Mouse (Mus musculus): ENCODE results near the gene Gm20683.
"Not testable (repeated sequence)": the region's sequence is repeated elsewhere in the genome, so short reads cannot be mapped to it uniquely, and the experiment has no call there.

The Gm20683 gene

DNA sequence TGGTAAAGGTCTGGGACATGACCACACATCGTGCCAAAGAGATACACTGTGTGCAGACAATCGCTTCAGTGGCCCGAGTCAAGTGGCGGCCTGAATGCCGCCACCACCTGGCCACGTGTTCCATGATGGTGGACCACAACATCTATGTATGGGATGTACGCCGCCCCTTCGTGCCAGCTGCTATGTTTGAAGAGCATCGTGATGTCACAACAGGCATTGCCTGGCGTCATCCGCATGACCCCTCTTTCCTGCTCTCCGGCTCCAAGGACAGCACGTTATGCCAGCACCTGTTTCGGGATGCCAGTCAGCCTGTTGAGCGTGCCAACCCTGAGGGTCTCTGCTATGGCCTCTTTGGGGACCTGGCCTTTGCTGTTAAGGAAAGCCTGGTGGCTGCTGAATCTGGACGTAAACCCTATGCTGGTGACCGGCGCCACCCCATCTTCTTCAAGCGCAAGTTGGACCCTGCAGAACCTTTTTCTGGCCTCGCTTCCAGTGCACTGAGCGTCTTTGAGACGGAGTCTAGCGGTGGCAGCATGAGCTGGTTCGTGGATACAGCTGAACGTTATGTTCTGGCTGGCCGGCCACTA is 15.5 kb downstream of the Gm20683 start:
- no peak for DNase-seq

DNA sequence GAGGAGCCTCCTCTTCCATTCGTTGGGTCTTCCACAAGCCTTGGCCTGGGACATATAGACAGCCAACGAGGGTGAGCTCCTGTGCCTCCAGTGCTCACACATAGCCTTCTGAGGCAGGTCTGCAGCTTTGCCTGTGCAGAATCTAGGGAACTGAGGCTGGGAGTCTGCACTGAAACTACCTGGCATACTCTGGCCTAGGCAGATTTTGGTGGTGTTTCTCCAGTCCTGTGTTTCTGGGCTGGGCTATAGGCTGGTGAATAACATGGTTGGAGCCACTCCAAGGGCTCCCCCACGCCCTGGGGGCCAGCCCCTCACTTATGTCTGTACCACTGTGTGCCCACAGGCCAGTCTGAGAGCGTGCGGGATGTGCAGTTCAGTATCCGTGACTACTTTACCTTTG is 16.3 kb downstream of the Gm20683 start:
- DNase-seq: no peak

DNA sequence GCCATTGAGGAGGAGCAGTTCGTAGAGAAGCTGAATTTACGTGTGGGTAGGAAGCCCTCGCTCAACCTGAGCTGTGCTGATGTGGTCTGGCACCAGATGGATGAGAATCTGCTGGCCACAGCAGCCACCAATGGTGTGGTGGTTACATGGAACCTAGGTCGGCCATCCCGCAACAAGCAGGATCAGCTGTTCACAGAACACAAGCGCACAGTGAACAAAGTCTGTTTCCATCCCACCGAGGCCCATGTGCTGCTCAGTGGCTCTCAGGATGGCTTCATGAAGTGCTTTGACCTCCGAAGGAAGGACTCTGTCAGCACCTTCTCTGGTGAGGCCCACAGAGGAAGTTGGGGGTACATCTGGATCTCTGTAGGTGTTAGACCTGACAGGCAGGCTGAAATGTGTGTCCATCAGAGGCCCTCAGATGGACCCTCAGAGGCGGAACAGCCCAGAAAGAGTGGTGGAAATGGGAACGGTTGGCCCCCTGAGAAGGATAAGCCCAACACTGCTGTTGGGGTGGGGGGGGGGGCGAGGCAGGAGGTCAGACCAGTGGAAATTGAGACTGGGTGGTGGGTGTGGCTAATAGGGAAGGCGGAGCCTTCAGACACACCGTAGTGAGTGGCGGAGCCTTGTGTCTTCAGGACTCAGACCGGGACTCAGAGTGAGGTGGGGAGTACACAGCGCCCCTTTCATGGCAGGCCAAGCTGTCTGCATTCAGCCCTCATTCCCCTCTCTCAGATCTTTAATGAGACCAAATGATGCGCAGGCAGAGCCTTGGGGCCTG is 17.0 kb downstream of the Gm20683 start:
- DNase-seq: no peak

DNA sequence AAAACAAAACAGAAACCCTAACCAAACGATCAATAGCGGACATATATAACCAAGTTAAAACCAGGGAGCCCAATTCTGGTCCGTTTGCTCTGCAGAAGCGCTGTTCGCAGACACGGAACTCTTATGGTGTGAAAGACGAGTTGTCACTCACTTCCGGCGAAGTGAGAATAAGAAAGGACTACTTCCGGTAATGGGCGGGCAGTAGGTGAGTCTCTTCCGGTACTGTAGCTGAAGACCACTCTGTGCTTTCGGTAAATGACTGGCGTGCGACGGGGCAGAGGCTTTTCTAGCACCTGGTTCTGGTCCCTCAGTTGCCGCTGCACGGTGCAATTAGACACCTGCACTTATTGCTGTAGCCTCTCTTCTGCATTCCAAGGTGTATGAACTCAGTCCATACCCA is 18.1 kb downstream of the Gm20683 start, which contains the start of gene Wdr24:
Wdr24 (plus strand) TSS at position 176 of the 400 bp plus-strand sequence.
- DNase-seq: peak; percentile 83

DNA sequence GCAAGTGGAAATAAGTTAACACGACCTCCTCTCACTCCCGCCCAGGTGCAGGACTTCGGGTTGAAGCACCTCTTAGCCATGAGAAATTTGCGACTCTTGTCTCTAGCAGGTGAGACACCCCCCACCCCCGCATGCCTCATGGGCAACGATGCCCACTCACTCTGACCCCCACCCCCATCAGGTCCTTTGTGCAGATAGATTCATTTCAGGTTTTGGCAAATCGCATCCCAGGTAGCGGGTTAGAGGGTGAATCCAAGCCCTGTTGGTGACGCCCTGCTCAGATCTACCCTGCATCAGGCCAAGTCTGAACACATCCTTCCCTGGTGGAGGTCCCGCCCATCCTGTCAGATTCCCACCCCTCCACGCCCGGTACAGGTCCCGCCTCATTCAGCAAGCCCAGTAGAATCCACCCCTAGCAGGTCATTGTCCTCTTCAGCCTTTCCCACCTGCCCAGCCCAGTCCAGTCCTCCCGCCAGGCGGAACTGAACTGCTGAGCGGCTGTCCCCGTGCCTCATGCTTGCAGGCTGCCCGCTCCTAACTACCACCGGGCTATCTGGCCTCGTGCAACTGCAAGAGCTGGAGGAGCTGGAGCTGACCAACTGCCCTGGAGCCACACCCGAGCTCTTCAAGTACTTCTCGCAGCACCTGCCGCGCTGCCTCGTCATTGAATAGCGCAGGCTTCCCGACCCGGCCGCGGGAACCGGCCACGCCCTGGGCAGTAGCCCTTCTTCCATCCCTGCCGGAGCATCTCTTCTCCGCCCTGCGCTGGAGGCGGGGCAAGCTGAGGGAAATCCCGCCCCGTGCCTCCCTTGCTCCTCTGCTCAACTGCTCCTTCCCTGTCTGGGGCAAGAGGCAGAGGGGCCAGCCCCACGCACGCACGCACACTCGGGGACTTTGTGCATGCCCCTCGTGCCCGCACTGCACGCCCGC is 22.4 kb downstream of the Gm20683 start:
- no peak for DNase-seq

DNA sequence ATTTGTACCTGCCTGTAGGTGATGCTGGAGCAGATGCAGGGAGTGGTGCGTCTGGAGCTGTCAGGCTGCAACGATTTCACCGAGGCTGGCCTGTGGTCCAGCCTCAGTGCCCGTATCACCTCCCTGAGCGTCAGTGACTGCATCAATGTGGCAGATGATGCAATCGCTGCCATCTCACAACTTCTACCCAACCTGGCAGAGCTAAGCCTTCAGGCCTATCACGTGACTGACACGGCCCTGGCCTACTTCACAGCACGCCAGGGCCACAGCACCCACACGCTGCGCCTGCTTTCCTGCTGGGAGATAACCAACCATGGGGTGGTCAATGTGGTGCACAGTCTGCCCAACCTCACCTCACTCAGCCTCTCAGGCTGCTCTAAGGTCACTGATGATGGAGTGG is 23.9 kb downstream of the Gm20683 start:
- no peak for DNase-seq

DNA sequence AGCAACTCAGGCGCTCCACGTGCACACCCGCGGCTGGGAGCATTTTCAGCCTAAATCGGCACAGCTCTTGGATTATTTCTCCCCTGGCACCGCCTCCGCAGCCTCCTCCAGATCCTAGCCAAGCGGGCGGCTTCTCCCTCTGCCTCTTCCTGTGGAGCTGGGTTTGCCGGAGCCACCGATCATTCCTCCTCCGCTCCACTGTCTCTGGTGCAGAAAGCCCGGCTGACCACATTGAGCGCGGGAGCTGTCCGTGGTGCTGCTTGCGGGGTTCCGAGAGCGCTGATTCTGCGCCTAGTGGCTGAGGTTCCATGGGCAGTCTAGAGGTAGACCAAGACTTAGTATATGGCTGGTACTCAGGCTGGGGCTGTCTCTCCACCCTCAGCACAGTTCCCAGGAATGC is 28.1 kb downstream of the Gm20683 start:
- peak; percentile 61 for DNase-seq

DNA sequence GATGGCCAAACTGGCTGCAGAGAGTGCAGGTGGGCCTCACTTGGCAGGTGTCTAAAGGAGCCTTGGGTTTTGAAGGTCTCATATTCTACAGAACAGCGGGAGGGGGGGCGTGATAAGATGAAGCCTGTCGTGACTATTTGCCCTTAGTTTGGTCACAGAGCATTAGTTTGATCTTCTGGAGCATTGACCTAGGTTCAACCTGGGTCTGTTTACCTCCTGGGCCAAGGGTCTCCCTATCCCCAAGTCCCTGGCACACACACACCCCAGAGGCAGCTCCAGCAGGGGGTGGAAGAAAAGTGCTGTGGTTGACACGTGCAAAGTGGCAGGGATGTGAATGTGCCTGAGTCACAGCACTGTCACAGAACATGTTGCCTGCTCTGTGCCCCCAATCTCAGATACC is 30.7 kb downstream of the Gm20683 start:
- no peak for DNase-seq

DNA sequence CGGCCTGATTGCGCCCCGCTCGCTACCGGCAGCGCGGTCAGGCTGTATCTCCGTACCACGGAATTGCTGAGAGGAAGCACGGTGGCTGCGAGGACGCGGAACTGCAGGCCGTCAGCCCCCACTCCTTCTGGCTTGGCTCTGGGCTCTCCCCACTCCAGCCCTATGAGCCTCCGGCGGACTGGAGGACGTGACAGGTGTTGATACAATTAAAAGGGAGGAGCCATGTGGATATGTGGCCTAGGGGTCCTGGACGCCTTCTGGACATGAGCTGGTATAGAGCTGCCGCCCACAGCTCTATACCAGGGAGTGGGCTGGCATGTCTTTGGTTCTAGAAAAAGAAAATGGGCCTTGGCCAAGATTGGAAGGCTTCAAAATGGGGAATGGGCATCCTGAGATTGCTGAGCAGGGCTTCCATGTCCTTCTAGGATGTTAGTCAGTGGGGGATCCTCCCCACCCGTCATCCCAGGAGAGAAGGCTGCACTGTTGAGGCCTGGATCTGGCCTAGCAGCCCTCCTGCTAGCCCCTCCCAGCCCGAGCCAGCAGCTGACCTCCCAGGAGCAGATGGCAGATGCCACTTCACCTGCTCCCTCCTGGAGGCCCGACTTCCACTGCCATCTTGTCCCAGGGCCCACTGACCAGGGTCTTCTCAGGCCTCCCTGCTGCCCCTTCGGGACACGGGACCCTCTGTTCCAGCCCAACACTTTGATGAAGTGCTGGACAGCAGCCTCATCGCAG is 31.8 kb downstream of the Gm20683 start:
- peak; percentile 72 for DNase-seq

DNA sequence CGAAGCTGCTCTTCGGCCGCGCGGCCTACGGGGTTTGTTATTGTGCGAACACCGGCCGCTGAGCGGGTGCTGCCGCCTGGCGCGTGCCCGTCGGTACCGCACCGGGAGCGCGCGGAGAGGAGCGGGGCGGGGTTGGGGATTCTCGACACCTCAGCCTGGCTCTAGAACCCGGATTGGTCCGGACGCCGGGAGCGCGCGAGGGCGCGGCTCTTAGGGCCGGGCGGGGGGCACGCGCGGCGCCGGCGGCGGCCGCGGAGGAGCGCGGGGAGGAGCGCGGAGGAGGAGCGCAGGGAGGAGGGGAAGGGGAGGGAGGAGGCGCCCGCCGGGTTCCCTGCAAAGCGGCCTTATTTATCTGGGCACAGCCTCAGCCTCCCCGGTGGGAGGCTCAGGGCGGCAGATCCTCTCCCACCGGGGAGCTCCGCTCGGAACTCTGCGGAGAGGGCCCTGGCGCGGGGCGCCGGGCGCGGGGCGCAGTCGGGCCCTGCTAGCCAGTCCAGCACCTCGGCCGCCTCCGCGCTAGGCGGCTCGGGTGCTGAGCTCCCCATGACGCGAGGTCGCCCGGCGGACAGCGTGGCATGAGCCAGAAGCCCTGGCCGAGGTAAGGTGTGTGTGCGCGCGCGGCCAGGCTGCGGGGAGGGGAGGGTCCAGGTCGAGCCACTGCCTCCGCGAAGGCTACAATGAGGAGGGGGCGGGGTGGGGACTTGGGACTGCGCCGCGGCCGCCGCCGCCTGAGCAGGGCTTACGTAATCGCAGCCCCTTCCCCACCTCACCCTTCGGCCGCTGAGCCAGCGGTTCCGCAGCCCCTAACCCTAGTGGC is 32.6 kb downstream of the Gm20683 start, which contains the start of gene Fbxl16:
Fbxl16 (plus strand) TSS at position 297 of the 817 bp plus-strand sequence.
- DNase-seq: peak; percentile 95

DNA sequence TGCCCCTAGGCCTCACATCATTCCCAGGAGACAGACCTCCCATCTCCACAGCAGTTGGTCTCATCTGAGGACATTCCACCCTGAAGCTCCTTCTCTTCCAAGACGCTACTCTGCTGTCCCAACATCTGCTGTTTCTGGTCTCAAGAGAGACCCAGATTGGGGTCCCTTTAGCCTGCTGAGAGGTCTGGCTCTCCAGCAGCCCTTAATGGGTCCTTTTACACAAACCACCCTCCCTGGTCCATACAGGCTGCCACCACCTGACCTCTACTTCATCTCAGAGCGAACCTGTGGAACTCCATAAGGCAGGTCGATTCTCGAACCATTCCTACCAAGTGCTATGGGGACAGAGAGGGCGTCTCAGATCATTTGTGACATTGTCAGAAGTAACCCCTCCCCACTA is 33.5 kb downstream of the Gm20683 start:
- DNase-seq: no peak

DNA sequence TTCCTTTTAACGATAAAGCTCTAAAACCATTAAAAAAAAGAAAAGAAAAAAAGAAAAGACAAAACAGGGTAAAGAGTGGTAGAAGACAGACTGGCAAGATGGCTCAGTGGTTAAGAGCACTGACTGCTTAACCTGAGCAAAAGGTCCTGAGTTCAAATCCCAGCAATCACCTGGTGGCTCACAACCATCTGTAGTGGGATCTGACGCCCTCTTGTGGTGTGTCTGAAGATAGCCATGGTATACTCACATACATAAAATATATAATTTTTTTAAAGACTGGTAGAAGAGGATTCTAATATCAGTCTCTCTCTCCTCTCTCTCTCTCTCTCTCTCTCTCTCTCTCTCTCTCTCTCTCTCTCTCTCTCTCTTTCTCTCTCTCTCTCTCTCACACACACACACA is 34.1 kb downstream of the Gm20683 start:
- DNase-seq: not testable (repeated sequence)

DNA sequence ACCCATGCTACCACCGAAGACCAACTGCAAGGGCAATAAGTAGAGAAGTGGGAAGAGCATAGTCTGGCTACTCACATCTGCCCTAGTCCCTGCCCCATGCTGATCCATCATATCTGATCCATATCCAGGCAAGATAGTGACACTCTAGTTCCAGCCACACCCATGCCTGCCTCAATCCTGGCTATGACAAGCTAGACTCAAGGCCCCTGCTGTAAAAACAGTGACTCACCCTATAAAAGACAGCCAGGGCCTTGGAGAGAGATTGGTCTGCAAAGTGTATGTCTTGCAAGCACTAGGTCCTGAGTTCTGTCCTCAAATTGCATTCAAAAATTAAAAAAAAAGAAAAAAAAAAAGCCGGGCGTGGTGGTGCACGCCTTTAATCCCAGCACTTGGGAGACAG is 35.1 kb downstream of the Gm20683 start:
- DNase-seq: no peak

DNA sequence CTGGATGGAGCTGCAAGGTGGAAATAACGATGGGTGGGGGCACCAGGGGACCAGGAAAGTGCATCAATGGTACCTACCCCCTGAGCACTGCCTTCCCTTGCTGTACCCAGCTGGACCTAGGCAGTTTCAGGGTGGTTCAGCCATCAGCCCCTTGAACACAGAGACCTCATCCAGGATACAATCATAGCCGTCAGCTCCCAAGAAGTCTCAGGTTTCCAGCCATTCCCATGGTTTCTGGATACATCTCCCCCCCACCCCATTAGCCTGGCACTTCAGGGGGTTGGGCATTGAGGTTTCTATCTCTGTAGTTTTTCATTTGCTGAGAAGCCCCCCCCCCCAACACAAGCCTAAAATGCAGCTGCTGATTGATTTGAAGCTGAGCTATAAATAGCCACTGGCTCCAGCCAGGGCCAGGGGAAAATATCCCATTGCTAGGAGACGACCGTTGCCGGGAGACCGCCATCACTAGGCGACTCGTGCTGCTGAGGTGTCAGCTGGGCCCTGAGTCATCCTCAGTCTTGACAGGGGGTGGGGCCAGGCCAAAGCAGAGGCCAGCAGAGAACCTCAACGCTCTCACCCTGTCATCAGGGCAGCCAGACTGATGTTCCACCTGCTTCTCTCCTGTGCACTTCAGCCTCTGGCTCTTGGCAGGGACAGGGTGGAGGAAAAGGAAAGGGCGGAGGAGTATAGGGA is 38.6 kb downstream of the Gm20683 start:
- no peak for DNase-seq

DNA sequence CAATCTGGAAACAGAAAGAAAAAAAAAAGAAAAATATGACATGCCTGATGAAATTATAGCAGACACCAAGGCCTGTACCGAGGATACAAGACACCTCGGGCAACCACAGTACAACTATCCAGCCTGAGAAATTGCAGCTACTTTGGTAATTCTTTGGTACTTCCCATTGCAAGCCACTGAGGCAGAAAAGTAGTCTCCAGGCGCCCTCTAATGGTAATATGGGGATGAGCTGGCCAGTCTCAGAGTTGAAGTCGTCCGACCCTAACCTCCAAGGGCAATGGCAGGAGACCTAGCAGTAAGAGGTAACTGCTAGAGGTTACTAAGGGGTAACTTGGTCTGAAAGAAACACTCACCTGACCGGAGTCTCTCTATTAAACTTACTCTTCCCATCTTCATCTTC is 40.5 kb downstream of the Gm20683 start:
- DNase-seq: peak; percentile 70

DNA sequence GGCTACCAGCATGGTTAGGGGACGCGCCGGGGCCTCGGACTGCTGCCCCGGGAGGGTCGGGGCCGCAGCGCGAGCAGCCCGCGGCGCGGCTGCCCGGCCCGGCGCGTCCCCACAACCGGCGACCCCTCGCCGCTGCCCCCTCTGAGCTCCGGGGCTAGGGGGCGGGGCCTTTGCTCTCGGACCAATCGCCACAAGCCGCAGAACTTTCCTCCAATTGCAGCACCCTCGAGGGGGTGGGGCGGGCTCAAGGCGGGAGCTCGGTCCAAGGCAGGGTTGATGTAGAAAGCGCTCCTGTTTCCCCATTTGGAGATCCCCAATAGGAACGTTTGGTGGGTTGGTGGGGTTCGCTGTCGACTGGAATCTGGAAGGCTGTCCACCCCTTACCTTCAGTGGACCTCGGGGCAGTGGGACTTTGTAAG is 44.6 kb downstream of the Gm20683 start, which contains the start of gene Metrn:
Metrn (minus strand) TSS at position 186 of the 419 bp plus-strand sequence.
- peak; percentile 65 for DNase-seq

DNA sequence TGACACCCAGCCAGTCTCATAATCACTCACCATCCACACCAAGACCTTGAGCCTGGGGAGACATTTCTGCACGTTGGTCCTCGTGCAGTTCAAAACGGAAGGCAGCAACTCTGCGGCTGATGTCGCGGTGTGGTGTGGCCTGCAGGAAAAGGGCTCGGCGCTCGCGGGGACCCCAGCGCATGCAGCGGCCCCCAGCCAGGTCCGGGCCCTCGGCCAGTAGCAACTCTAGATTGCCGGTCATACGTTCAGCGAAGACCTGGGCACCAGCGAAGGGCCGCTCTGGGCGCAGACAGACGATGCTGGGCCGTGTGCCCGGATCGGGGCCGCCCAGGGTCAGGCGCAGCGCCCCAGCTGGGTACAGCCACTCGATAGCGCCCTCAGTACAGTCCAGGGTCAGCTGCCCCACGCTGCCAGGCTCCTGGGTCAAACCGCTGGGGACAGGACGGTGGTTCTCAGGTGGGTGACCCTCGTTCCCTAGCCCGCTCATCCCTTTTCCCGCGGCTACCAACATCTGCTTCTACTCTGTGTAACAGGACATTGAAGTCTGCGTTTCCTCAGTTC is 45.3 kb downstream of the Gm20683 start:
- no peak for DNase-seq

DNA sequence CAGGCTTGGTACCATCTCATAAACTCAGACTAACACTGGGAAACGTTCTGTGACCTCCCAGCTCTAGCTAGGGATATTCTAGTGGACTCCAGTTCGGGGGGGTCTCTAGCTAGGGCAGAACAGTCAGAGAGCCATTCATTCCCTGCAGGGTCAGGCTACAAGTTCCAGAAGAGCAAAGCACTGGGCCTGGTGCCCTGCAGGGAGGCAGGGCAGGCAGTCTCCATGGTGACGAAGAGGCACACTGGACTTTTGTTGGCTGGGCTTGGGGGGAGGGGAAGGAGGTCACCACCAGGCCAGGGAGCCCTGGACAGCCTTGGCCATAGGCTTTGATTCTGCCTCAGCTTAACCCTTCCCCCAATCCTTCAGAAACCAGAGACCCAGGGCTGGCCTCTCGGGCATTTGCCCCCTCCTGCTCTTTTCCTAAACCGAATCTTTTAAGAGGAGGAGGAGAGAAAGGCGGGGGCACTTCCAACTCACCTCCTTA is 45.9 kb downstream of the Gm20683 start, which contains the start of gene AC134908.4:
AC134908.4 (minus strand) TSS at position 51 of the 484 bp plus-strand sequence.
- no peak for DNase-seq

DNA sequence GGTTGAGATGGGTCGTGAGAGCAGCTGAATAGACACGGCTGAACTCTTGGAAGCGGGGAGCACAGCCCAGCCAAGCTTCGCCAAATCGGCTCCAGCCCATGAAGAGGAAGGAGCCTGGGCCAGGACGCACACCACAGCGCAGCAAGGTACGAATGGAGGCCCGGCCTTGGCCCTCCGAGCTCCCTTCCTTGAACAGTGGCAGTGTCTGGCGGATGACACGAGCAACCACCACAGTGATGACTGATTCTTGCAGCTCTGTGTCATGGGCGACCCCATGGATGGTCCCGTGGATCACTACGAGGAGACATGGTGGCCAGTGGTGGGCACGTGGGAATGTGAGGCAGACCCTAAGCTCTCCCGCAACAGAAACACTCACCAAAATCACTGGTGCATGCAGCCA is 46.6 kb downstream of the Gm20683 start:
- DNase-seq: no peak

DNA sequence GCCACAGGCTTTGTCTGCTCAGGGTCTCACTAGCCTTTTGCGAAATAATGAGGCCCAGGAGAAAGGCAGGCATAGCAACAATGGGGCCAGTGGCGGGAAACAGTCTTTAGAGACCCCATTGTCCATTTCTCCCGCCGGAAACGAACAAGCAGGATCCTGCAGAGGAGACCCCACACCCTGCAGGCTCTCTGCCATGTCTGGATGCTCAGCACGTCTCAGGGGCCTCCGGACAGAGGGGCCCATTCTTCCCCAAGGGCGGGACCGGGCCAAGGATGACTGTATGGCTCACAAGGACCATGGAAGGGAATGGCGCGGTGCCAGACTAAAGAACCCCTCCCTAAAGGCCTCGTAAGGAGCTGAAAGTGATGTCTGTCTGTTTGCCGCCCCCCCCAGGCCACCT is 47.4 kb downstream of the Gm20683 start:
- no peak for DNase-seq
